ENCODE assay signal across 8 mouse cellular contexts in the genomic region with DNA sequence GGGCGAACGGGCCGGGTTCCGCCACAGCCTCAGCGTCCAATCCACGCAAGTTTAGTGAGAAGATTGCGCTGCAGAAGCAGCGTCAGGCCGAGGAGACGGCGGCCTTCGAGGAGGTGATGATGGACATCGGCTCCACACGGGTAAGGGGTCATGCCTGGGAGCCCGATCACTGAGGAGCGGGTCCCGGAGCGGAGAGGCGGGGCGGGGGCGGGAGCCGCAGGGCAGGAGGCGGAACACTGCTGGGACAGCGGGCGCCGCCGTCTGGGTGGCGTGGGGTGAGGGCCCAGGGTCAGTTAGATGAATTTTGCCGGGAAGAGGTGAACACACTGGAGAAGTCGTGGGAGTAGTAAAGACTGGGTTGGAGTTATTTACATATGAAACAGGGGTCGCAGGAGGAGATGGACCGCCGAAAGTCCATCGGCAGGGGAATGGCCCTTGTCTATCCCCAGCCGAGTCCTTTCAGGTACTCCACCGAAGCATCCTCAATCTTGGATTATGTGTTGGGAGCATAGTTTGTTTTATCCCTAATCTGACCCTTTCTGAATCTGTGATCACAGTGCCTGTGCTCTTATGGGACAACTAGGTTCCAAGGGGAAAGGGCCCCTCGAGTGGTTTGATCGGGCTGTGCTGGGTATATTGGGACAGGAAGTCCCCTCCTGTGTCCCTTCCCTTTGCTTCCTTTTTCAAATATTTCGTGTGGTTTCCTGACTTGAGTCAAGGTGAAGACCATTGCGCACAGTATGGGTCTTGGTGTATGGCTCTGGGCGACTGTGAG. TPM values are rescaled to one million over a fixed set of nuclear protein-coding genes. Genes with fewer than 3 reads are reported as not detected.
DNase-seq lines count a peak whose midpoint lies in the region; ATAC-seq and TF ChIP-seq lines count a peak whose summit lies in the region.

No protein-coding gene starts in this region.

- H3K4me2 ChIP-seq in hindbrain, postnatal 0 days (ENCODE audit: low read depth, low read length), result peak overlapping the region; percentile 89

- H3K4me1 ChIP-seq in hindbrain, postnatal 0 days (ENCODE audit: insufficient read depth, low read length), result peaks cover 5% of the 10 kb centered on the region
- peaks cover 43% of the 10 kb centered on the region for H3K4me1 ChIP-seq in megakaryocyte, embryonic 14.5 days

- no peak for TF ChIP-seq CTCF in hindbrain, postnatal 0 days (IDR thresholded peaks at IDR 0.05; ENCODE audit: low read depth)

- no peaks in the 10 kb centered on the region for H3K9me3 ChIP-seq in hindbrain, postnatal 0 days (ENCODE audit: low read length)
- no peaks in the 10 kb centered on the region for H3K9me3 ChIP-seq in megakaryocyte, embryonic 14.5 days

- under 1% methylated on average over 41 of the region's 41 CpGs for WGBS in hindbrain, postnatal 0 days

- H3K4me3 ChIP-seq in hindbrain, postnatal 0 days (ENCODE audit: low read length), result peak overlapping the region; percentile 97
- peak overlapping the region; percentile 96 for H3K4me3 ChIP-seq in megakaryocyte, embryonic 14.5 days (replicated peaks)

- ATAC-seq in hindbrain, postnatal 0 days, result no peak; the same call in 1 of the 2 replicates

- DNase-seq in cerebellum, postnatal 25 days, result peak; percentile 32 to 42
- DNase-seq in cerebellum, adult 11 months, result no peak
- peak; percentile 34 to 37 for DNase-seq in B cell, adult 2 months
- peak; percentile 38 for DNase-seq in embryo, embryonic 11 days
- no peak for DNase-seq in hindbrain, postnatal 0 days (ENCODE audit: low spot score)
- DNase-seq in urinary bladder, postnatal 25 days (ENCODE audit: low spot score), result no peak
- DNase-seq in layer of hippocampus, adult 18-20 months (ENCODE audit: low spot score in 2 of 2), result no peak

- peak overlapping the region; percentile 90 for H3K9ac ChIP-seq in hindbrain, postnatal 0 days (replicated peaks; ENCODE audit: low read length)

- H3K36me3 ChIP-seq in hindbrain, postnatal 0 days (ENCODE audit: insufficient read depth, low read length), result peaks cover 19% of the 10 kb centered on the region
- H3K36me3 ChIP-seq in megakaryocyte, embryonic 14.5 days (replicated peaks; ENCODE audit: low read length), result peaks cover 60% of the 10 kb centered on the region

- H3K27me3 ChIP-seq in hindbrain, postnatal 0 days (ENCODE audit: insufficient read depth, low read length), result no peaks in the 10 kb centered on the region
- H3K27me3 ChIP-seq in megakaryocyte, embryonic 14.5 days (replicated peaks), result no peaks in the 10 kb centered on the region

- H3K27ac ChIP-seq in hindbrain, postnatal 0 days, result peak overlapping the region; percentile 89

RNA-seq across cellular contexts. Expression of a gene that starts 0.6 kb away (rescaled TPM):
- 12.7 and 27.0 TPM in 2 replicates for total RNA-seq in hindbrain, postnatal 0 days (2014; rRNA removed)
- polyA plus RNA-seq in hindbrain, postnatal 0 days (2015; fragmentation: Nextera tagmentation; extraction: Ambion mirVana), result 15.4 and 17.0 TPM in 2 replicates
- 53.7 and 79.0 TPM in 2 replicates for polyA plus RNA-seq in megakaryocyte, embryonic 14.5 days (2012; ENCODE audit: insufficient read depth, low replicate concordance)
- 10 to 100 TPM; 36.4 to 45.7 TPM for total RNA-seq in layer of hippocampus, adult 18-20 months (2021)

RNA-seq across cellular contexts. Expression of a gene that starts 6.6 kb away (rescaled TPM):
- total RNA-seq in hindbrain, postnatal 0 days (2014; rRNA removed), result 97.8 and 105 TPM in 2 replicates
- 70.1 and 72.0 TPM in 2 replicates for polyA plus RNA-seq in hindbrain, postnatal 0 days (2015; fragmentation: Nextera tagmentation; extraction: Ambion mirVana)
- 14.4 and 22.8 TPM in 2 replicates for polyA plus RNA-seq in megakaryocyte, embryonic 14.5 days (2012; ENCODE audit: insufficient read depth, low replicate concordance)
- 10 to 100 TPM; 39.0 to 45.3 TPM for total RNA-seq in layer of hippocampus, adult 18-20 months (2021)

RNA-seq across cellular contexts. Expression of a gene that starts 10.4 kb away (rescaled TPM):
- 38.8 and 48.4 TPM in 2 replicates for total RNA-seq in hindbrain, postnatal 0 days (2014; rRNA removed)
- 5.4 and 5.9 TPM in 2 replicates for polyA plus RNA-seq in hindbrain, postnatal 0 days (2015; fragmentation: Nextera tagmentation; extraction: Ambion mirVana)
- 41.0 and 105 TPM in 2 replicates for polyA plus RNA-seq in megakaryocyte, embryonic 14.5 days (2012; ENCODE audit: insufficient read depth, low replicate concordance)
- 10 to 100 TPM; 30.1 to 31.9 TPM for total RNA-seq in layer of hippocampus, adult 18-20 months (2021)

RNA-seq across cellular contexts. Expression of a gene that starts 11.3 kb away (rescaled TPM):
- 0.21 and 0.83 TPM in 2 replicates for total RNA-seq in hindbrain, postnatal 0 days (2014; rRNA removed)
- polyA plus RNA-seq in hindbrain, postnatal 0 days (2015; fragmentation: Nextera tagmentation; extraction: Ambion mirVana), result 1.2 and 1.4 TPM in 2 replicates
- polyA plus RNA-seq in megakaryocyte, embryonic 14.5 days (2012; ENCODE audit: insufficient read depth, low replicate concordance), result 0.07 TPM in 1 of 2 replicates, not detected in the other
- under 1 TPM in 1 of 2 experiments, not detected in 1; 0.41 TPM for total RNA-seq in layer of hippocampus, adult 18-20 months (2021)

RNA-seq across cellular contexts. Expression of a gene that starts 23.2 kb away (rescaled TPM):
- 52.5 and 75.6 TPM in 2 replicates for total RNA-seq in hindbrain, postnatal 0 days (2014; rRNA removed)
- polyA plus RNA-seq in hindbrain, postnatal 0 days (2015; fragmentation: Nextera tagmentation; extraction: Ambion mirVana), result 115 and 124 TPM in 2 replicates
- 132 and 150 TPM in 2 replicates for polyA plus RNA-seq in megakaryocyte, embryonic 14.5 days (2012; ENCODE audit: insufficient read depth, low replicate concordance)
- 10 to 100 TPM; 44.1 to 46.2 TPM for total RNA-seq in layer of hippocampus, adult 18-20 months (2021)

Comparison
In these comparisons a context has a peak if more than half of its experiments do, and no peak if none do; other contexts are left out.
1. DNase-seq: peak in cerebellum, postnatal 25 days (2 of 2), B cell, adult 2 months (2 of 2) and embryo, embryonic 11 days (single experiment); none in cerebellum, adult 11 months (single experiment), hindbrain, postnatal 0 days (single experiment), urinary bladder, postnatal 25 days (single experiment) and layer of hippocampus, adult 18-20 months (0 of 2).